ENCODE assay signal across 15 mouse cellular contexts in the genomic region with DNA sequence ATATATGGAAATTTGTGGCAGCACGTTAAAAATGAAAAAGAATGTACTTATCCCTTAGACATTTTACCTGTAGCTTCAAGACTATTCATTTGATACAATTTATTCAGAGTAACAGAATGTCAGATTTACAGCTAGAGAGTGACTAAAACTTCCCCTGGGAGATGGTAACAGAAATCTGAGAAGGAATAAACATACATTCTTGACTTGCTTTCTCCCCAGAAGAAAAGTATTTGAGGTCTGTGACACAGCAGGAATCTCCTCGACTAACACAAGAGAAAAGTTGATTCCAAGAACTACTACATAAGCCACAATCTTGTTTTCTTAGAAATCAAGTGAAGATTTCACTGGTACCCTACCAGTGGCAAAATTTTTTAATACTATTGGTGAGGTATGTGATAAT.
"Had no signal": no experiment of that assay in that cellular context is flagged by ENCODE, and none has a peak within 500 bp of the region (broad histone marks: within the 10 kb centered on the region; RNA-seq: fewer than 3 reads in every experiment).

No protein-coding gene starts in this region.

- H3K4me3 ChIP-seq: neural tube, embryonic 13.5 days; neural tube, embryonic 15.5 days; stomach, embryonic 15.5 days had no signal

- DNase-seq: retina, postnatal 1 day; right cerebral cortex, adult 18-20 months; right cerebral cortex, postnatal 14 days; right cerebral cortex, postnatal 25 days; right cerebral cortex, postnatal 4 days; spleen, adult 18-20 months; thymus, adult 18-20 months; thymus, adult 2 months; thymus, postnatal 14 days; thymus, postnatal 25 days; thymus, postnatal 36 days; thymus, postnatal 4 days had no signal

- H3K27me3 ChIP-seq: neural tube, embryonic 13.5 days; neural tube, embryonic 15.5 days; stomach, embryonic 15.5 days had no signal

- H3K36me3 ChIP-seq: neural tube, embryonic 13.5 days; neural tube, embryonic 15.5 days; stomach, embryonic 15.5 days had no signal
